Mouse (Mus musculus) midbrain, embryonic 15.5 days (tissue): ENCODE data around the gene Rgs19. TPM values are rescaled to one million over a fixed set of nuclear protein-coding genes. Genes with fewer than 3 reads are reported as not detected.
A peak's percentile ranks its signal among the peaks of the same experiment; 100 is the strongest.

Experiments used
- ATAC-seq: fragments of 200-750 bp; cut with Nextera tagmentation; replicated peaks from 2 replicates; pipeline ENCODE4 v1.8.0; 2017; ENCODE audit warnings: moderate TSS enrichment
- H3K27ac ChIP-seq: fragments of 300-500 bp; sonication (generic); 2 replicates; pipeline ENCODE4 v1.5.1; 2015; ENCODE audit warnings: mild to moderate bottlenecking, inconsistent platforms
- H3K27me3 ChIP-seq: fragments of 300-500 bp; sonication (generic); replicated peaks from 2 replicates; pipeline ENCODE4 v1.6.1; 2015; ENCODE audit warnings: inconsistent platforms
- H3K36me3 ChIP-seq: fragments of 300-500 bp; sonication (generic); replicated peaks from 2 replicates; pipeline ENCODE4 v1.6.1; 2015; ENCODE audit warnings: inconsistent platforms
- H3K4me1 ChIP-seq: fragments of 300-500 bp; sonication (generic); 2 replicates; pipeline ENCODE4 v1.6.1; 2015; ENCODE audit warnings: inconsistent platforms
- H3K4me2 ChIP-seq: fragments of 300-500 bp; sonication (generic); 2 replicates; pipeline ENCODE4 v1.6.1; 2015; ENCODE audit warnings: inconsistent platforms, mild to moderate bottlenecking, moderate library complexity
- H3K4me3 ChIP-seq: fragments of 300-500 bp; sonication (generic); 2 replicates; pipeline ENCODE4 v1.5.1; 2015; ENCODE audit warnings: mild to moderate bottlenecking, inconsistent platforms
- H3K9ac ChIP-seq: fragments of 300-500 bp; sonication (generic); 2 replicates; pipeline ENCODE4 v1.6.1; 2015; ENCODE audit warnings: mild to moderate bottlenecking, inconsistent platforms
- H3K9me3 ChIP-seq: fragments of 300-500 bp; sonication (generic); 2 replicates; pipeline ENCODE4 v1.6.1; 2016; ENCODE audit warnings: inconsistent platforms
- WGBS: fragments of 180-500 bp; shearing (Covaris S2); methylation state at CpG from one replicate; pipeline ENCODE4 v1.1.7; 2015; ENCODE audit warnings: mixed read lengths; 5-methylcytosine and 5-hydroxymethylcytosine counted together
- polyA plus RNA-seq: library from polyadenylated mRNA; unstranded; fragments of >200 nt; fragmentation: Nextera tagmentation; extraction: Ambion mirVana; gene quantifications from 2 replicates; pipeline ENCODE4 v1.2.1, GENCODE M21; 2015

Gene Rgs19
- polyA plus RNA-seq, 1 experiment from 2014 or later = 67.3 TPM

DNA sequence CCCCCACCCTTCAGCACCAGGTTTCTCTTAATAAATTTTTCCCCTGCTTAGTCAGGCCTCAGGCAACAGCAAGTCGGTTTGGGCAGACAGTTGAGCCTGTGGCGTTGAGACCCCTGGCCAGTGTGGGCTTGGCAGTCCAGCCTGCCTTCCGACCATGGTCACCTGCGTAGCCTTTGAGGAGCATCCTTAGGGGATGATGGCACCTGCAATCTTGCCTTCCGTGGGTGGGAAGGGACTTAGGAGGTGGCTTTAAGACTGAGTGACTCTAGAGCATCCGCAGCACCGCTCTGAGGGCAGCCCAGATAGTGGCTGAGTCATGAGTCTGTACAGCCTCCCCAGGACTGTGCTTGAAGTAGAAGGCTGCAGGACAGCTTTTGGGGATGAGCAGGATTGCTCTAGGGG lies 13.1 kb downstream of the Rgs19 start:
- Histone ChIP-seq H3K36me3 (0 out of 2 replicates have a peak, but pooled peaks cover 7% of the 10 kb centered on the region), H3K27ac (peak overlapping the region; percentile 75), H3K9me3 (no peaks in the 10 kb centered on the region), H3K27me3 (no peaks in the 10 kb centered on the region), H3K4me3 (peak overlapping the region; percentile 65), H3K4me1 (peaks cover 17% of the 10 kb centered on the region), H3K9ac (peak overlapping the region; percentile 85), H3K4me2 (peak overlapping the region; percentile 79)
- 14% methylated on average over 7 of the region's 7 CpGs for WGBS
- peak; percentile 40 for ATAC-seq

DNA sequence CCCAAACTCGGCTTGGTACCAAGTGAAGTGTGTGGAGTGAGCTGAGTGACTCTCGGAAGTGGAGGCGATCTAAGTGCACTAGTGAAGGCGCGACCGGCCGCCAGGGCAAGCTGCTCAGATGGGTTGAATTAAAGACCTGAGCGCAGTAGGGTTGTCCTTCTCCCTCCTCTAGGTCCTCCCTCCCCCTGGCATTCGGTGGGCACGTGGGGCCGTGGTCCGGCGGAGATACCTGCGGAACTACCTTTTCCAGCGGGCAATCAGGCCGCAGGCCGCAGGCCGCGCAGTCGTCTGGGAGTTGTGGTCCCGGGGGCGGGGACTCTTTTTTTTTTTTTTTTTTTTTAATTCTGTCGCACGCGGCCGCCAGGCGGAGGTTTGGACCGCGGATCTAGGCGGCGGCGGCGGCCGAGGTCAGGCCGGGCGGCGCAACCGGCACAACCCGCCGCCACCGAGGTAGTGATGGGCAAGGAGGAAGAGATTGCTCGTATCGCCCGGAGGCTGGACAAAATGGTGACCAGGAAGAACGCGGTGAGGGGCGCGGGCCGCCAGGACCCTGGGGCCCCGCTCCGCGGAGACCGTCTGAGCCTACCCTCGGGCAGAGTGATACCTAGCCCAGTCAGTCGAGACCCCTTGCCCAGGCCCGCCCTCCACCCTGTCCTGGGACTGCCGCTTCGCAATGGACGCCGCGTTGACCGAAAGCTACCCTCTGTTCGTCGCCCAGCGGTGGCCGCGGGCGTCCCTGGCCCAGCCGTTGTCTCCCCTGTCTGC lies 13.6 kb downstream of the Rgs19 start, which contains the start of gene Tcea2:
Gene Tcea2, plus strand, starts transcription at position 360 of the 765 bp plus-strand sequence.
- Histone ChIP-seq H3K27ac (peak within 1 kb of the TSS; percentile 75), H3K9me3 (no peaks in the 10 kb centered on the region), H3K4me2 (peak within 1 kb of the TSS; percentile 79), H3K27me3 (no peaks in the 10 kb centered on the region), H3K36me3 (0 out of 2 replicates have a peak, but pooled peaks cover under 1% of the 10 kb centered on the region), H3K4me3 (peak within 1 kb of the TSS; percentile 65), H3K9ac (peak within 1 kb of the TSS; percentile 85), H3K4me1 (peaks cover 22% of the 10 kb centered on the region)
- under 1% methylated on average over 67 of the region's 69 CpGs for WGBS
- ATAC-seq = peak; percentile 65

DNA sequence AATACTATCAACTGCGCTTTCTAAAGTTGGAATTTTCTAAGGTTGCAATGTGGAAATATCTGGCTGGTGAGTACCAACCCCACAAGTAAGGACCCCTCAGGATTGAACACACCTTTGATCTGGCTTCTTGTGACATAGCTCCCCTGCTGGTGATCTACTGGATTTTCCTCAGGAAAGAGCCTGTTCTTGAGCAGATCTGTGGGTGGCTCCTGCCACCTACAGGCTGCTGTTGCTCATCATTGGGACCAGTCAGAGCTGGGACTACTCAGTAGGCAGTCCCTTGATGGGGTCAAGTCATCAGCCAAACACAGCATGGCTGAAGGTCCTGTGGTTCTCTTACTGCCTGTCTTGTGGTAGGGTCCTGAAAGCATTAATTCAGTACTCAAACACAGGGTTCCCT lies 15.0 kb downstream of the Rgs19 start:
- Histone ChIP-seq H3K9me3 (no peaks in the 10 kb centered on the region), H3K27me3 (peaks cover 5% of the 10 kb centered on the region; the same call in 1 of the 2 replicates), H3K27ac (no peak overlapping the region), H3K4me2 (no peak overlapping the region), H3K9ac (no peak overlapping the region), H3K4me1 (peaks cover 22% of the 10 kb centered on the region), H3K36me3 (no peaks in the 10 kb centered on the region), H3K4me3 (no peak overlapping the region)
- WGBS = 47% methylated on average over 1 of the region's 1 CpGs
- peak; percentile 59; the same call in 1 of the 2 replicates for ATAC-seq

DNA sequence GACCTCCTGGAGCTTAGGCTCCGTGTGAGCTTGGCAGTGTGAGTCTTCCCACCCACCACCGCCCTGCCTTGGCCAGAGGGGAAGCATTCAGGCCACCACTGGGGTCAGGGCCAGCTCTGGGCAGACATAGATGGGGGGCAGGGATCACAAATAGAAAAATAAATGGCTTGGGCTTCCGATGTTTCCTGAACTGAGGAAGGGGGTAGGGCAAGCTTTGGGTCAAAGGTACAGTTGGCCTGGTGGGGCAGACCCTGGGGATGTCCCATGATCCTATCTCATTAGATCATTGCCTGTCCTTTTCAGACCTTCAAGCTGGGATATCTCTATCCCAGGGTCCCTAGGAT lies 16.1 kb downstream of the Rgs19 start:
- H3K27ac ChIP-seq = no peak overlapping the region
- H3K9me3 ChIP-seq = no peaks in the 10 kb centered on the region
- WGBS = 60% methylated on average over 3 of the region's 3 CpGs
- H3K4me2 ChIP-seq = no peak overlapping the region
- peaks cover 15% of the 10 kb centered on the region for H3K27me3 ChIP-seq
- no peak overlapping the region for H3K4me3 ChIP-seq
- no peak overlapping the region for H3K9ac ChIP-seq
- no peak for ATAC-seq
- H3K36me3 ChIP-seq = no peaks in the 10 kb centered on the region
- peaks cover 22% of the 10 kb centered on the region for H3K4me1 ChIP-seq

DNA sequence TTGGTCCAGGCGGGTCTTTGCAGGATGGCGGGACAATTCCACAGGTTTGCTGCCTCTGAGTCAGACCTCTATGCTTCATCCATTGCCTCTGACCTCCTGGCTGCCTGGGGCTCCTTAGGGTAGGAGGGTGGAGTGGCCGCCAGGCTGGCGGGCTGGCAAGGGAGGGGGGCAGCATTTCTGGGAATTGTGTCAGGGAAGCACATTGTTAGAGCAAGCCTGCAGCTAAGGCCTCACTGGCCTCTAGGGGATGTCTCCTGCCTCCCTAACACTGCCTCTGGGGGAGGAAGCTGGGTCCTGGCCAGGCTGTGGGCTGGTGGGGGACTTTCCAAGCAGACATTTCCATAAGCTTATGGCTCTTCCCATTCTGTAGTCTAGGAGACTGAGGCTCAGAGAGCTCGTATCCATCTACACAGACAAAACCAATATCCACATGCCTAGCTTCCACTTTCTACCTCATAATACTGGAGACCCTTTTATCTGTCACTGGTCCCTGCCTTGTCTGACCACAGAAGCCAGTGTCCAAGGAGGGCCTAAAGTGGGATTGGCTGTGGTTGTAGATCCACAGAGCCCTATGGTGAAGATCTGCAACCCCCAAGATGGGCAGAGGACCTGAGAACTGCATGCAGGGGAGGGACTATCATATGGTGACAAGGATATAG lies 16.6 kb downstream of the Rgs19 start:
- 55% methylated on average over 5 of the region's 5 CpGs for WGBS
- Histone ChIP-seq H3K36me3 (no peaks in the 10 kb centered on the region), H3K9ac (no peak overlapping the region), H3K27ac (0 out of 2 replicates have a peak overlapping the region, but pooled peaks have one; percentile 39), H3K9me3 (no peaks in the 10 kb centered on the region), H3K27me3 (peaks cover 20% of the 10 kb centered on the region), H3K4me3 (no peak overlapping the region), H3K4me2 (no peak overlapping the region), H3K4me1 (peaks cover 22% of the 10 kb centered on the region)
- ATAC-seq = no peak

DNA sequence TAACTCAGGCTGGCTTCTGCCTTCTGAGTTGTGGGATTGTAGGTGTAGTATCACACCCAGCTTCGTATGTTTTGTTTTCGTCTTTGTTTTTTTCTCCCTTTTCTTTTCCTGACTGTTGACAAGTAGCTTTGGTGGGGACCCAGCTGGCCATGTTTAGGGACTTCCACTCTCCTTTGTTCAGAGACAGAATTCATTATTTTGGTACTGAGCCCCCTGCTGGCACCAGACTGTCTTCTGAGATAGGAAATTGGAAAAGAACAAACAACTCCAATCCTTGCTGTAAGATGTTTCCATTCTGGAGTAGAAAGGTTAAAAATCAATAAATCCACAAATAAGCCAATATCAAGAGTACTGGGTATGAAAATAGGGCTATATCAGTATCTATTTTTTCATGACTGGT lies 17.4 kb downstream of the Rgs19 start:
- peaks cover 28% of the 10 kb centered on the region for H3K27me3 ChIP-seq
- no peak overlapping the region for H3K4me2 ChIP-seq
- no peak overlapping the region for H3K4me3 ChIP-seq
- no peak for ATAC-seq
- H3K9ac ChIP-seq = no peak overlapping the region
- WGBS = 30% methylated on average over 2 of the region's 2 CpGs
- H3K36me3 ChIP-seq = no peaks in the 10 kb centered on the region
- H3K27ac ChIP-seq = peak overlapping the region; percentile 39
- peaks cover 21% of the 10 kb centered on the region for H3K4me1 ChIP-seq
- no peaks in the 10 kb centered on the region for H3K9me3 ChIP-seq

DNA sequence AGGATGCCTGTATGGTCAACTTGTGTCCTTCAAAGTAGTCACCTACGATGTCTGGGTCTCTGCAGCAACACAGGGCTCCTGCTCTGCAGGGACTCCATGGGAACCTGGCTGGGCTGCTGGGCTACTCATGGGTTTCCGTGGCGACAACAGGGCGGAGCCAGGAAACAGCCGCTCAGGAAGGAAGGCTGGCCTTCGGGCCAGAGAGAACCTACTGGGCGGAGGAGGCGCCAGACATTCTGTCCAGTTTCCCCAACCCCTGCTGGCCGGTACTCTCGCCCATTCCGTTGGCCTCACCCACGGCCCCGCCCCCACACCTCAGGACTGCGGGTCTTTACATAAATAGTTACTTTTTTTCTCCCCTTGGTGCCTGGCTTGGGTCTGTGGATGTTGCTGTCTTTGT lies 18.3 kb downstream of the Rgs19 start:
- Histone ChIP-seq H3K4me1 (peaks cover 23% of the 10 kb centered on the region), H3K4me2 (peak overlapping the region; percentile 38), H3K27ac (no peak overlapping the region), H3K9me3 (no peaks in the 10 kb centered on the region), H3K4me3 (no peak overlapping the region), H3K36me3 (no peaks in the 10 kb centered on the region), H3K27me3 (peaks cover 38% of the 10 kb centered on the region), H3K9ac (no peak overlapping the region)
- 5% methylated on average over 14 of the region's 14 CpGs for WGBS
- no peak for ATAC-seq

DNA sequence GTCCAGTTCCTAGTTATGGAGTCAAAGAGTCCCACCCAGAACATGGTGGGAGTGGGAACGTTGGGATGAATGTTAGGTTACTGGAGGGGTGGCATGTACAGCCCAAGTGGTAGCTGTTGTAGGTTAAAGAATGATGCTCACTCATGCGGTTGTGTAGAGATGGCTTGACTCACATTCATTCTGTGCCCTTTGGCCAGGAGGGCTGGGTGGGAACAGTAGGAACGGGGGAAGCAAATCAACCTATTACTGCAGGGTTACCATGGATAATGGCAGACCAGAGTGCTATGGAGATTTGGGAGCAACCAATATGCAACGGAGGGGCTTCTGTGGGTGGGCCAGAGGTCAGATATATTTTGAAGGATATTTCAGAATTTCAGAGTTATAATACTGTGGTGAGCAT lies 18.8 kb downstream of the Rgs19 start:
- WGBS = 90% methylated on average over 4 of the region's 4 CpGs
- H3K4me1 ChIP-seq = peaks cover 28% of the 10 kb centered on the region
- no peak overlapping the region for H3K27ac ChIP-seq

DNA sequence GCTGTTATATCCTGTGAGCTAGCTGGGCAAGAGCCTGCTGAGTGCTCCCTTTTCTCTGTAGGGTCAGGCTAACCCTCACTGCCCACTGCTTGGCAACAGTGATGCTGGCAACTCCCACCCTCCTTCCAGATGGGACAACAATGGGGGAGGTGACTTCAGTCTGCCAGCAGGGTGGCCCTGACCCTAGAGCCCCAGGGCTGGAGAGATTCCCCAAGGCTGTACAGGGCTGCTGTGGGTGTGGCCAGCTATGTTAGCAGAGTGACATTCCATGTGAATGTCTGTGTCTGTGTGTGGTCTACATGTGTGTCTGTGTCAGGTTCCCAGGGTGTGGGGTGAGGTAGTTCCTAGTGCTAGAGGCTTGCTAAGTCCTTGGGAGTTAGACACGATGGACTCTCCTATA lies 20.3 kb downstream of the Rgs19 start:
- Histone ChIP-seq H3K9me3 (no peaks in the 10 kb centered on the region), H3K27me3 (peaks cover 58% of the 10 kb centered on the region), H3K9ac (no peak overlapping the region), H3K4me1 (peaks cover 22% of the 10 kb centered on the region), H3K4me3 (no peak overlapping the region), H3K27ac (no peak overlapping the region), H3K36me3 (no peaks in the 10 kb centered on the region), H3K4me2 (no peak overlapping the region)
- ATAC-seq = no peak
- WGBS = 59% methylated on average over 1 of the region's 1 CpGs

More for the DNA sequence above, 18.8 kb downstream of the Rgs19 start:
- no peak overlapping the region for H3K4me3 ChIP-seq
- no peak for ATAC-seq
- no peak overlapping the region for H3K9ac ChIP-seq
- no peaks in the 10 kb centered on the region for H3K9me3 ChIP-seq
- no peaks in the 10 kb centered on the region for H3K36me3 ChIP-seq
- H3K4me2 ChIP-seq = no peak overlapping the region
- peaks cover 43% of the 10 kb centered on the region for H3K27me3 ChIP-seq

DNA sequence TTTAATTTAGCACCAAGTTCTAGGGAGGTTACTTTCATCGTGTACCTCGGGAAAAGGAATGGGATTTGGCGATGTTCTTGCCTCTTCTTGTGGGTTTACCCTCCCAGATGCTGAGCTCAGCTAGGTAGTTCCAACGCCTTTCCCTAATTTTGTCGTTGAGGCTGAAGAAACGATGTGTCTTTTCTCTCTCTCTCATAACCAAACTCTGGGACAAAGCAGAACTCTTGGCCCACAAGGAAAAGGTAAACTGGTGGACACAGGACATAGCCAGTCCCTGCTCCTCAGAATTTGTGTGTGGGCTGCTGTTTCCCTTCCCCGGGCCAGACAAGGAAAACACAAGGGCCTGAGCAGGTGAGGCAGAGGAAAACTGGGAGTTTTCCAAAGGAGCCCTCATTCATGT lies 21.8 kb downstream of the Rgs19 start:
- Histone ChIP-seq H3K4me1 (peaks cover 22% of the 10 kb centered on the region), H3K36me3 (no peaks in the 10 kb centered on the region), H3K4me3 (no peak overlapping the region), H3K4me2 (peak overlapping the region; percentile 65), H3K9ac (no peak overlapping the region), H3K9me3 (no peaks in the 10 kb centered on the region), H3K27ac (no peak overlapping the region), H3K27me3 (peaks cover 62% of the 10 kb centered on the region)
- no peak for ATAC-seq
- 25% methylated on average over 7 of the region's 7 CpGs for WGBS

DNA sequence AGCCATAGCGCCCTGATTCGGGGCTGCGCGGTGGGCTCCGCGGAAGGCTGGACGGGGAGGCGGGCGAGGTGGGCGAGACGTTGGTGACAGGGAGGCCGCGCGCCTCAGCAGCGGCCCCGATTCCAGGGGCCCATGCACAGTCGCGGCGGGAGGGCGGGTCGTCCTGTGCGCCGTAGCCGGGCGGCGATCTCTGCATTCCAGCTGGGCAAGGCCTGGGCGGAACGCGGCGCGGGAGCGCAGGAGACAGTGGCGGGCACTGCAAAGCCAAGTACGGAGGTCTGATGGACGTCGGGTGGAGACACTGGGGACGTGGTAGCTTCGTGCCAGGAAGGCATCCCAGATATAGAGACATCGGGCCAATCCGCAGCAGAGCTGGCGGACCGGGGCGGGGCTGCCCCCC lies 22.5 kb downstream of the Rgs19 start, which contains the start of gene Sox18:
Gene Sox18, minus strand, starts transcription at position 315 of the 400 bp plus-strand sequence.
- no peak within 1 kb of the TSS for H3K27ac ChIP-seq
- 0% methylated on average over 43 of the region's 43 CpGs for WGBS
- H3K9me3 ChIP-seq = no peaks in the 10 kb centered on the region
- 0 out of 2 replicates have a peak, but pooled peaks have one; percentile 28 for ATAC-seq
- peaks cover 22% of the 10 kb centered on the region for H3K4me1 ChIP-seq
- peak within 1 kb of the TSS; percentile 65 for H3K4me2 ChIP-seq
- H3K36me3 ChIP-seq = no peaks in the 10 kb centered on the region
- H3K27me3 ChIP-seq = peaks cover 62% of the 10 kb centered on the region
- peak within 1 kb of the TSS; percentile 29; the same call in 1 of the 2 replicates for H3K9ac ChIP-seq
- peak within 1 kb of the TSS; percentile 39 for H3K4me3 ChIP-seq

DNA sequence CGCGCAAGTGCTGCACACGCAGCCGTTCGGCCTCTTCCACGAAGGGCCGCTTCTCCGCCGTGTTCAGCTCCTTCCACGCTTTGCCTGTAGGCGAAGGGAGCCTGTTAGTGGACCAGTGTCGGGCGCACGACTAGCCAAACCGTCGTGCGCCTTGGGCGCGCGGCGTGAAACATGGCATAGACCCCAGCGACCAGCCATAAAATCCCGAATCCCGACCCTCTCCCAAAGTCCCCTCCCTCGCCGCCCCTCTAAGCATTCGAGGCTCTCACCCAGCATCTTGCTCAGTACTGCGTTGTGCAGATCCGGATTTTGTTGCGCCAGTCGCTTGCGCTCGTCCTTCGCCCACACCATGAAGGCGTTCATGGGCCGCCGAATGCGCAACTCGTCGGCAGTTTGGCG lies 22.9 kb downstream of the Rgs19 start:
- Histone ChIP-seq H3K4me3 (peak overlapping the region; percentile 39), H3K4me1 (peaks cover 22% of the 10 kb centered on the region), H3K9ac (peak overlapping the region; percentile 20; the same call in 1 of the 2 replicates), H3K4me2 (peak overlapping the region; percentile 65), H3K36me3 (no peaks in the 10 kb centered on the region), H3K27me3 (peaks cover 62% of the 10 kb centered on the region), H3K9me3 (no peaks in the 10 kb centered on the region), H3K27ac (no peak overlapping the region)
- ATAC-seq = no peak
- under 1% methylated on average over 41 of the region's 41 CpGs for WGBS
